Mouse (Mus musculus) G1E (cell line): ENCODE results near the gene Tns4. TPM values are rescaled to one million over a fixed set of nuclear protein-coding genes. Genes with fewer than 3 reads are reported as not detected.

ENCODE experiments used
- ATAC-seq: 2 replicates; pipeline ENCODE4 v1.8.0; 2016; ENCODE audit warnings: mild to moderate bottlenecking; ENCODE audit not compliant: insufficient number of reproducible peaks, poor library complexity, low FRiP score, severe bottlenecking; ENCODE audit errors: extremely low read depth
- DNase-seq: peaks from one replicate; pipeline ENCODE4 v3.0.0; 2012; ENCODE audit warnings: low spot score
- H3K27me3 ChIP-seq: 2 replicates; pipeline ENCODE4 v1.6.1; 2012; ENCODE audit warnings: mild to moderate bottlenecking, low read length, inconsistent platforms; ENCODE audit not compliant: insufficient read depth
- H3K36me3 ChIP-seq: replicated peaks from 2 replicates; pipeline ENCODE3; 2012; ENCODE audit warnings: mild to moderate bottlenecking, inconsistent platforms
- H3K4me1 ChIP-seq: 2 replicates; pipeline ENCODE4 v1.6.1; 2012; ENCODE audit warnings: low read depth, low read length, inconsistent platforms, mixed read lengths; ENCODE audit not compliant: insufficient read depth
- H3K4me3 ChIP-seq: 2 replicates; pipeline ENCODE4 v1.5.1; 2012; ENCODE audit warnings: low read depth, mild to moderate bottlenecking, inconsistent platforms, low read length, moderate library complexity, mixed read lengths
- H3K9me3 ChIP-seq: replicated peaks from 2 replicates; pipeline ENCODE4 v1.6.1; 2012; ENCODE audit warnings: inconsistent platforms
- CTCF ChIP-seq: IDR thresholded peaks from 2 replicates; pipeline ENCODE4 v1.5.1; 2012; ENCODE audit warnings: low read depth, low read length, inconsistent platforms, mixed read lengths
- GATA1 ChIP-seq: IDR thresholded peaks from 2 replicates; pipeline ENCODE4 v1.6.1; 2012; ENCODE audit warnings: borderline replicate concordance, low read length, inconsistent platforms, mixed read lengths
- GATA2 ChIP-seq: IDR thresholded peaks from 2 replicates; pipeline ENCODE4 v1.6.1; 2012; ENCODE audit warnings: low read depth, low read length, inconsistent platforms, borderline replicate concordance
- POLR2AphosphoS5 ChIP-seq: IDR thresholded peaks from 2 replicates; pipeline ENCODE4 v1.6.1; 2012; ENCODE audit warnings: low read depth, low read length, inconsistent platforms; ENCODE audit not compliant: insufficient replicate concordance
- TAL1 ChIP-seq: conservative IDR thresholded peaks from 2 replicates; pipeline ENCODE4 v1.6.1; 2012; ENCODE audit warnings: low read depth, low read length, inconsistent platforms, mixed read lengths
- polyA plus RNA-seq: library from polyadenylated mRNA; stranded (reverse); fragments of >175 nt; gene quantifications from 2 replicates; pipeline ENCODE4 v1.2.3, GENCODE M21; 2012
- total RNA-seq, 2 experiments: library from RNA; stranded (forward) in 1 of 2; stranded (reverse) in 1 of 2; fragments of 200-1000 nt in 1 of 2; fragments of >200 nt in 1 of 2; fragmentation: Nextera tagmentation in 1 of 2; gene quantifications; 2 replicates each; pipeline ENCODE4 v1.2.3; 2014 to 2017

Gene Tns4
- total and polyA plus RNA-seq, 3 experiments: 0.22 to 1.4 TPM; not detected in 1

DNA sequence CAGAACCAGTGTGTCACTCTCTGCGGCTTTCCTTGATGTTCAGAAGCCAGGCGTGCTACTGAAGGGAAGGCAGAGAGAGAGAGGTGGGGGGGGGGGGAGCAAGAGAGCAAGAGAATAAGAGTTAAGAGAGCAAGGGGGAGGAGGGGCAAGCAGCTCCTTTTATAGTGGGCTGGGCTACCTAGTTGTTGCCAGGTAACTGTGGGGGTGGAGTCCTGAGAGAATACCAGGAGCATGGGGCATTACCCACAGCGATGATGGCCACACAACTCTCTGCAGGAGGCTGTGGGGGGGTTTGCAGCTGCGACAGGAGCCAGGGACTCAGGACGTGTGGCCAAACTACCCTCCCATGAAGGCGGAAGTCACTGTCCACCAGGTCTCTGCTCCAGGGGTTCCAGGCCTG is 63.2 kb downstream of the Tns4 start:
- Histone ChIP-seq H3K27me3 (peaks cover 22% of the 10 kb centered on the region), H3K9me3 (peaks cover 4% of the 10 kb centered on the region; the same call in 1 of the 2 replicates), H3K4me1 (peaks cover 27% of the 10 kb centered on the region), H3K4me3 (no peak overlapping the region), H3K36me3 (peaks cover 17% of the 10 kb centered on the region)
- TF ChIP-seq GATA1: no peak
- TF ChIP-seq CTCF: no peak
- TF ChIP-seq POLR2AphosphoS5: no peak
- ATAC-seq: no peak
- DNase-seq: no peak

DNA sequence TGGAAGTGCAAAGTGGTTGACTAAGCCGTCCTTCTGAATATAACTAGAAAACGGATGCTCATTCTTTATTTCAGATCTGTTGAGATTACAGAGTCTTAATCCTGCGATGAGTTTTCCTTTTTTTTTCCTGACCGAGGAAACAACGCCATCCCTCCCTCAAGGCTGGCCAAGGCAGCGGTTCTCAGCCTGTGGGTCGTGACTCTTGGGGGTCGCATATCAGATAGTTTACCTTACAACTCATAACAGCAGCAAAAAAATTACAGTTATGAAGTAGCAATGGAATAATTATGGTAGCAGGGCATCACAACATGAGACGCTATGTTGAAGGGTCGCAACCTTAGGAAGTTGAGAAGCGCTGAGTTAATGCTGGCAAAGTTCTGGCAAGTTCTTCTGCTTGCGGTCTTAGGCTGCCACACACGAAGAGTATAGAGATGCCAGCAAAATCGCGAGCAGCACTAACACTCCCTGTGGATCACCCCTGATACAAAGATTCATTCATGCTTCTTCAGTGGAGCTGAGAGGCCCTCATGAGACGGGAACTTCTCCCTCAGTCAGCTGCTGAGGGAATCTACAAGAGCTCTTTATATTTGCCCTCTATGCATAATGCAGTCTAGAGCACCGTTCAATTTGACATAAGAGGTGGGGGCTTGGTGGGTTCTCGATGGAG is 64.5 kb downstream of the Tns4 start:
- Histone ChIP-seq H3K4me3 (peak overlapping the region; percentile 4; the same call in 1 of the 2 replicates), H3K4me1 (peaks cover 32% of the 10 kb centered on the region), H3K36me3 (peaks cover 27% of the 10 kb centered on the region), H3K9me3 (peaks cover 4% of the 10 kb centered on the region; the same call in 1 of the 2 replicates), H3K27me3 (peaks cover 14% of the 10 kb centered on the region)
- DNase-seq (no peak), ATAC-seq (no peak)
- TF ChIP-seq GATA1 (no peak), CTCF (no peak)

- DNase-seq (peak; percentile 97), ATAC-seq (peak; percentile 90)
- peak; percentile 54; the same call in 1 of the 2 replicates for TF ChIP-seq POLR2AphosphoS5
- TF ChIP-seq GATA1: no peak
- peaks cover 7% of the 10 kb centered on the region for H3K27me3 ChIP-seq
- peaks cover 34% of the 10 kb centered on the region for H3K4me1 ChIP-seq
- peaks cover 35% of the 10 kb centered on the region for H3K36me3 ChIP-seq
- H3K4me3 ChIP-seq: peak within 1 kb of the TSS; percentile 83
- H3K9me3 ChIP-seq: peaks cover 4% of the 10 kb centered on the region; the same call in 1 of the 2 replicates
Measured at GRCm38 (mm10) chr11:99023500-99024467, 65.3 kb downstream of the Tns4 start, which contains the start of gene Top2a. Gene Top2a (minus strand): TSS chr11:99024189.

DNA sequence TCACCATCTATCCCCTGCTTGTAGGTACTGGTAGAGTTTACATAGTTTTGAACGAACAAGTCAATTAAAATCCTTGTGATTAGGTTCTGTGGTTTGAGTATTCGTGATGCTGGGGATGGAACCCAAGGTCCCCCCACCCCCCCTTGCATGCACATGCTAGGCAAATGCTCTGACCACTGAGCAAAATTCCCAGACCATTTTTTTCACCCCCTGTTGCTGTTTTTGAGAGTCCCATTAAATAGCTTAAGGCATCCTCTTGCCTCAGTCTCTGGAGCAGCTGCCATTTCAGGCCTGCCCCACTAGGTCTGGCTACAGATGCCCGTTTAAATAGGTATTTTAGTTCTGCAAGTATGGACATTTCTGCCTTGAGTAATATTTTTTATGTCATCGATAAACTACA is 66.0 kb downstream of the Tns4 start:
- no peak for DNase-seq
- no peak for ATAC-seq
- peak overlapping the region; percentile 83 for H3K4me3 ChIP-seq
- peaks cover 2% of the 10 kb centered on the region; the same call in 1 of the 2 replicates for H3K27me3 ChIP-seq
- H3K4me1 ChIP-seq: peaks cover 36% of the 10 kb centered on the region
- TF ChIP-seq GATA1: no peak
- TF ChIP-seq TAL1: no peak
- TF ChIP-seq GATA2: no peak
- no peak for TF ChIP-seq CTCF
- no peak for TF ChIP-seq POLR2AphosphoS5
- H3K36me3 ChIP-seq: peaks cover 42% of the 10 kb centered on the region
- H3K9me3 ChIP-seq: peaks cover 4% of the 10 kb centered on the region; the same call in 1 of the 2 replicates

DNA sequence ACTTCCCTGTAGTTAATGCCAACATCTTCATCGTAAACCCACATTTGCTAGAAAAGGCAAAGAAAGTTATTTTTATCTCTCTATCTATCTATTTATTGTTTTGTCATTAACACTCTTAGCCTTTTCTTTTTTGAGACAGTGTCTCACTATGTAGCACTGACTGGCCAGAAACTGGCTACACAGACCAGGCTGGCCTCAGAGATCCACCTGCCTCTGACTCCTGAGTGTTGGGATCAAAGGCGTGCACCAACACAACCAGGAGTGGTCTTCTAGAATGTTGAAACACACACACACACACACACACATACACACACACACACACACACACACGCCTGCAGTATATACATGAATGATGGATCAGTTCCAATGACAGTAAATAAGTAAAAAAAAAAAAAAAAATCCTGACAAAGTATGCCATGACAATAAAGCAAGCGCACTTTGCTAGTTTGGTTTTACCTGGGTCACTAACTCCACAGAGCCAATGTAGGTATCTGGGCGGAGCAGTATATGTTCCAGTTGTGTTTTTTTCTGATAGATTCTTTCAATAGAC is 66.6 kb downstream of the Tns4 start:
- Histone ChIP-seq H3K4me1 (peaks cover 40% of the 10 kb centered on the region), H3K36me3 (peaks cover 49% of the 10 kb centered on the region), H3K27me3 (peaks cover 2% of the 10 kb centered on the region; the same call in 1 of the 2 replicates), H3K9me3 (peaks cover 4% of the 10 kb centered on the region; the same call in 1 of the 2 replicates), H3K4me3 (peak overlapping the region; percentile 83)
- DNase-seq: no peak
- TF ChIP-seq GATA2 (no peak), POLR2AphosphoS5 (no peak), TAL1 (no peak), GATA1 (no peak), CTCF (no peak)
- no peak for ATAC-seq

DNA sequence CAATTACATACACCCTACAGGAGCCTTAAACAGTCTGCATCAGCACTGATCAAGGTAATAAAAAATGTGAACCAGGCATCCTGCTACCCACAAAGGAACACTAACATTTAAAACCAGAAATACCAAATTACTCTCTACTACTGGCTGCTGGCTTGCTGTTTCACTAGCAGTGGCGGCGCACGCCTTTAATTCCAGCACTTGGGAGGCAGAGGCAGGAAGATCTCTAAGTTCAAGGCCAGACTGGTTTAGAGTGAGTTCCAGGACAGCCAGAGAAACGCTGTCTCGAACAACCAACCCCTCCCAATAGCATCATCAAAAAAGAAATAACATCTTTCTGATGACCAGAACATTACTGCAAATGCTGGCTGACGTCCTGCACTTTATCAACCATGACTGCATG is 69.3 kb downstream of the Tns4 start:
- Histone ChIP-seq H3K9me3 (peaks cover 4% of the 10 kb centered on the region; the same call in 1 of the 2 replicates), H3K36me3 (peaks cover 74% of the 10 kb centered on the region), H3K27me3 (no peaks in the 10 kb centered on the region), H3K4me1 (peaks cover 43% of the 10 kb centered on the region), H3K4me3 (no peak overlapping the region)
- ATAC-seq (no peak), DNase-seq (no peak)
- no peak for TF ChIP-seq GATA1
- TF ChIP-seq TAL1: no peak
- TF ChIP-seq CTCF: no peak
- TF ChIP-seq GATA2: no peak
- no peak for TF ChIP-seq POLR2AphosphoS5

Other genes with a start within 250 kb of the Tns4 start
- gene Wipf2, start 225.7 kb downstream of the Tns4 start, total RNA-seq (2014; fragmentation: Nextera tagmentation): 25.4 and 29.9 TPM in 2 replicates
- gene Wipf2, start 225.7 kb downstream of the Tns4 start, total RNA-seq (2017): 2.8 and 3.1 TPM in 2 replicates
- gene Wipf2, start 225.7 kb downstream of the Tns4 start, polyA plus RNA-seq: 21.5 and 23.9 TPM in 2 replicates
- 60.7 and 84.9 TPM in 2 replicates for gene Cdc6, start 181.5 kb downstream of the Tns4 start, total RNA-seq (2014; fragmentation: Nextera tagmentation)
- gene Cdc6, start 181.5 kb downstream of the Tns4 start, total RNA-seq (2017): 52.7 and 63.4 TPM in 2 replicates
- 3.4 and 4.1 TPM in 2 replicates for gene Cdc6, start 181.5 kb downstream of the Tns4 start, polyA plus RNA-seq
- 109 and 110 TPM in 2 replicates for gene Rara, start 161.5 kb downstream of the Tns4 start, total RNA-seq (2014; fragmentation: Nextera tagmentation)
- 16.9 and 17.1 TPM in 2 replicates for gene Rara, start 161.5 kb downstream of the Tns4 start, total RNA-seq (2017)
- gene Rara, start 161.5 kb downstream of the Tns4 start, polyA plus RNA-seq: 84.4 and 103 TPM in 2 replicates
- not detected in 2 replicates for gene Gjd3, start 106.3 kb downstream of the Tns4 start, total RNA-seq (2014; fragmentation: Nextera tagmentation)
- gene Gjd3, start 106.3 kb downstream of the Tns4 start, total RNA-seq (2017): not detected in 2 replicates
- gene Gjd3, start 106.3 kb downstream of the Tns4 start, polyA plus RNA-seq: not detected in 2 replicates
- gene Top2a, start 65.1 kb downstream of the Tns4 start, total RNA-seq (2014; fragmentation: Nextera tagmentation): 426 and 497 TPM in 2 replicates
- gene Top2a, start 65.1 kb downstream of the Tns4 start, total RNA-seq (2017): 717 and 752 TPM in 2 replicates
- gene Top2a, start 65.1 kb downstream of the Tns4 start, polyA plus RNA-seq: 29.0 and 89.9 TPM in 2 replicates
- gene Igfbp4, start 48.1 kb downstream of the Tns4 start, total RNA-seq (2014; fragmentation: Nextera tagmentation): not detected in 2 replicates
- 0.98 and 1.3 TPM in 2 replicates for gene Igfbp4, start 48.1 kb downstream of the Tns4 start, total RNA-seq (2017)
- 2.2 and 3.6 TPM in 2 replicates for gene Igfbp4, start 48.1 kb downstream of the Tns4 start, polyA plus RNA-seq
- gene Ccr7, start 65.8 kb upstream of the Tns4 start, total RNA-seq (2014; fragmentation: Nextera tagmentation): not detected in 2 replicates
- gene Ccr7, start 65.8 kb upstream of the Tns4 start, total RNA-seq (2017): 0.11 TPM in 1 of 2 replicates, not detected in the other
- gene Ccr7, start 65.8 kb upstream of the Tns4 start, polyA plus RNA-seq: not detected in 2 replicates
- 168 and 175 TPM in 2 replicates for gene Smarce1, start 141.7 kb upstream of the Tns4 start, total RNA-seq (2014; fragmentation: Nextera tagmentation)
- 144 and 160 TPM in 2 replicates for gene Smarce1, start 141.7 kb upstream of the Tns4 start, total RNA-seq (2017)
- gene Smarce1, start 141.7 kb upstream of the Tns4 start, polyA plus RNA-seq: 373 and 391 TPM in 2 replicates
- gene Krt222, start 154.8 kb upstream of the Tns4 start, total RNA-seq (2014; fragmentation: Nextera tagmentation): not detected in 2 replicates
- 0.05 and 0.17 TPM in 2 replicates for gene Krt222, start 154.8 kb upstream of the Tns4 start, total RNA-seq (2017)
- gene Krt222, start 154.8 kb upstream of the Tns4 start, polyA plus RNA-seq: not detected in 2 replicates
- gene Krt24, start 196.0 kb upstream of the Tns4 start, total RNA-seq (2014; fragmentation: Nextera tagmentation): not detected in 2 replicates
- not detected in 2 replicates for gene Krt24, start 196.0 kb upstream of the Tns4 start, total RNA-seq (2017)
- not detected in 2 replicates for gene Krt24, start 196.0 kb upstream of the Tns4 start, polyA plus RNA-seq
- gene Krt25, start 233.6 kb upstream of the Tns4 start, total RNA-seq (2014; fragmentation: Nextera tagmentation): not detected in 2 replicates
- gene Krt25, start 233.6 kb upstream of the Tns4 start, total RNA-seq (2017): not detected in 2 replicates
- gene Krt25, start 233.6 kb upstream of the Tns4 start, polyA plus RNA-seq: not detected in 2 replicates
- not detected in 2 replicates for gene Krt26, start 248.7 kb upstream of the Tns4 start, total RNA-seq (2014; fragmentation: Nextera tagmentation)
- gene Krt26, start 248.7 kb upstream of the Tns4 start, total RNA-seq (2017): 0.06 and 0.11 TPM in 2 replicates
- gene Krt26, start 248.7 kb upstream of the Tns4 start, polyA plus RNA-seq: not detected in 2 replicates